Mouse (Mus musculus) lung, postnatal 0 days (tissue): Measurements from ENCODE around the gene C1qtnf4.

Source experiments
- CTCF ChIP-seq: IDR thresholded peaks from 2 replicates; pipeline ENCODE4 v1.5.1; 2016; ENCODE audit warnings: antibody characterized with exemption, mild to moderate bottlenecking
- EP300 ChIP-seq: IDR thresholded peaks from 2 replicates; pipeline ENCODE4 v1.6.1; 2016; ENCODE audit warnings: antibody characterized with exemption, mild to moderate bottlenecking, control low read depth

GRCm38 (mm10) chr2:90903398-90903797, 17.7 kb downstream of the C1qtnf4 start:
- TF ChIP-seq CTCF: no peak
- no peak for TF ChIP-seq EP300
